ENCODE assay signal across 27 mouse cellular contexts in genomic region chr4:65187236-65187635, GRCm38 (mm10).
DNase-seq lines count a peak whose midpoint lies in the region; ATAC-seq and TF ChIP-seq lines count a peak whose summit lies in the region.
"Had no signal": no experiment of that assay in that cellular context is flagged by ENCODE, and none has a peak within 500 bp of the region (broad histone marks: within the 10 kb centered on the region; RNA-seq: fewer than 3 reads in every experiment).

No protein-coding gene starts in this region.

- no peak overlapping the region for H3K4me2 ChIP-seq in lung, postnatal 0 days (replicated peaks; ENCODE audit: low read depth, low read length)
- H3K4me2 ChIP-seq: embryonic facial prominence, embryonic 12.5 days; embryonic facial prominence, embryonic 15.5 days; heart, embryonic 12.5 days; heart, embryonic 15.5 days; hindbrain, embryonic 14.5 days had no signal

- WGBS in lung, postnatal 0 days: 47% methylated on average over 2 of the region's 2 CpGs

- no peak overlapping the region for H3K27ac ChIP-seq in lung, postnatal 0 days (ENCODE audit: low read length)
- H3K27ac ChIP-seq: embryonic facial prominence, embryonic 12.5 days; embryonic facial prominence, embryonic 15.5 days; heart, embryonic 15.5 days; hindbrain, embryonic 14.5 days; hindbrain, postnatal 0 days had no signal

- H3K27me3 ChIP-seq in lung, postnatal 0 days (replicated peaks; ENCODE audit: insufficient read depth, low read length): no peaks in the 10 kb centered on the region
- H3K27me3 ChIP-seq: embryonic facial prominence, embryonic 12.5 days; embryonic facial prominence, embryonic 15.5 days; heart, embryonic 12.5 days; heart, embryonic 15.5 days had no signal

- H3K36me3 ChIP-seq in lung, postnatal 0 days (ENCODE audit: insufficient read depth, low read length): no peaks in the 10 kb centered on the region
- H3K36me3 ChIP-seq: embryonic facial prominence, embryonic 12.5 days; embryonic facial prominence, embryonic 15.5 days; heart, embryonic 12.5 days; heart, embryonic 15.5 days had no signal

- no peak for TF ChIP-seq EP300 in lung, postnatal 0 days (IDR thresholded peaks at IDR 0.05)

- peak; percentile 30 for DNase-seq in heart, adult 8-10 months (ENCODE audit: low spot score)
- DNase-seq in heart, postnatal 4 days: no peak
- DNase-seq in lung, postnatal 0 days (ENCODE audit: low spot score): peak; percentile 12
- no peak for DNase-seq in lung, postnatal 14 days
- DNase-seq in 3134 (ENCODE audit: extremely low read depth, insufficient read length, low spot score) (peak; percentile 19), NIH3T3 (ENCODE audit: low read depth) (peak; percentile 85)
- DNase-seq in cerebellum, postnatal 10 days: no peak
- DNase-seq: adrenal gland, adult 8-10 months; adrenal gland, postnatal 25 days; cerebellum, adult 11-12 months; cerebellum, adult 8-10 months; cerebellum, postnatal 14 days; forebrain, postnatal 0 days; gastrocnemius, postnatal 14 days; heart, adult 11 months; heart, postnatal 10 days; heart, postnatal 36 days had no signal

- H3K4me1 ChIP-seq in lung, postnatal 0 days (ENCODE audit: insufficient read depth, low read depth, low read length): no peaks in the 10 kb centered on the region
- H3K4me1 ChIP-seq: embryonic facial prominence, embryonic 12.5 days; embryonic facial prominence, embryonic 15.5 days had no signal

- no peak overlapping the region for H3K9ac ChIP-seq in lung, postnatal 0 days (replicated peaks; ENCODE audit: low read depth)
- H3K9ac ChIP-seq: embryonic facial prominence, embryonic 12.5 days; embryonic facial prominence, embryonic 15.5 days; forebrain, postnatal 0 days; heart, embryonic 12.5 days; heart, embryonic 15.5 days; hindbrain, embryonic 14.5 days had no signal

- TF ChIP-seq CTCF in lung, postnatal 0 days (IDR thresholded peaks at IDR 0.05): no peak

- H3K9me3 ChIP-seq in lung, postnatal 0 days (ENCODE audit: low read length): no peaks in the 10 kb centered on the region
- H3K9me3 ChIP-seq: embryonic facial prominence, embryonic 12.5 days; embryonic facial prominence, embryonic 15.5 days; heart, embryonic 12.5 days; heart, embryonic 15.5 days had no signal

- H3K4me3 ChIP-seq in lung, postnatal 0 days (ENCODE audit: low read depth, low read length): no peak overlapping the region
- H3K4me3 ChIP-seq: embryonic facial prominence, embryonic 12.5 days; embryonic facial prominence, embryonic 15.5 days; heart, embryonic 12.5 days; heart, embryonic 15.5 days had no signal

- no peak for ATAC-seq in lung, postnatal 0 days
- ATAC-seq in frontal cortex, adult (ENCODE audit: low TSS enrichment): no peak
- ATAC-seq: forebrain, embryonic 14.5 days; forebrain, postnatal 0 days; hindbrain, postnatal 0 days; inflammation-experienced regulatory T-cells, adult 6 months; intestine, embryonic 16.5 days had no signal

Comparison
In these comparisons a context has a peak if more than half of its experiments do, and no peak if none do; other contexts are left out.
1. DNase-seq: peak in heart, adult 8-10 months (single experiment), lung, postnatal 0 days (single experiment), 3134 (single experiment) and NIH3T3 (single experiment); none in heart, postnatal 4 days (single experiment), lung, postnatal 14 days (single experiment) and cerebellum, postnatal 10 days (0 of 2).